Mouse (Mus musculus) CD4-positive helper T cell, adult 2 months (primary cell): ENCODE measurements at regions not wholly inside any gene's neighbourhood (a gene's known extent, or its start where the extent isn't known, plus 50 kb on each side); places are given as distances from the start of the nearest gene placed in this dataset.

ENCODE experiments used
- DNase-seq: peaks from one replicate; pipeline ENCODE4 v3.0.0-alpha.2; 2012; ENCODE audit warnings: low read depth, missing footprints, low spot score

DNA sequence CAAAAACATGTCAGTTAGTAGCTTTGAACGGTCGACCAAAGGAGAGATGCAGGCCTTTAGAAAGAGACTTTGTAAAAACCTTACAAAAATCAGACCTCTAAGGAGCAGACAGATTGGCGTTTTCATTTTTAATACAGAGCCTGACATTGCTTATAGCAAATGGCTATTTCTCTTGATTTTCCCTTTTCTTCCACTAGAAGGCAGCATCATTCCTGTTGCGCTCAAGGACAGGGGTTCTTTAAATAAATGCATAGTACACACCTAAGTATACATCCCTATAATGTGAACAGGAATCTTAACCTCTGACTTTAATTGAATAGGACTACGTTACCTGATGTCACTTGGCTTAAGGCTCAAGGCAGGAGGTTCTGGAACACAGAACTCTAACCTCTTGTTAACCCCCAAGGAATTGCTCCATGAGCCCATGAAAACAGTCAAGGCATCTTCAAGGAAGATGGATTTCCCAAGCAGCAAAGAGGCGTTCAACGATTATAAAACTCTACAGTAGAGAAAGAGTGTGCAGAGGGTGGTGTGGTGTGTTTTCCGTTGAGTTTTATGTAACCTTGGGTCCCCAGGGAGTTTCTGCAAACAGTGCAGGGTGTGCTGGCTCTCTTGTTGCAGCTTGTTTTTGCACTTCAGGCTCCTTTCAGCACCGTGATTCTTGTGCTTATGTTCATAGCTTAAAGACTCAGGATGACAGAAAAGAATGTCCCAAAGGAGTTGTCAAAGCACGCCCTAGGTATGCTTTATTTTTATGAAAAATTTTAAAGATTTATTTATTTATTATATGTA, 124.1 kb upstream of the Zfp648 start:
- DNase-seq, result peak; percentile 3

DNA sequence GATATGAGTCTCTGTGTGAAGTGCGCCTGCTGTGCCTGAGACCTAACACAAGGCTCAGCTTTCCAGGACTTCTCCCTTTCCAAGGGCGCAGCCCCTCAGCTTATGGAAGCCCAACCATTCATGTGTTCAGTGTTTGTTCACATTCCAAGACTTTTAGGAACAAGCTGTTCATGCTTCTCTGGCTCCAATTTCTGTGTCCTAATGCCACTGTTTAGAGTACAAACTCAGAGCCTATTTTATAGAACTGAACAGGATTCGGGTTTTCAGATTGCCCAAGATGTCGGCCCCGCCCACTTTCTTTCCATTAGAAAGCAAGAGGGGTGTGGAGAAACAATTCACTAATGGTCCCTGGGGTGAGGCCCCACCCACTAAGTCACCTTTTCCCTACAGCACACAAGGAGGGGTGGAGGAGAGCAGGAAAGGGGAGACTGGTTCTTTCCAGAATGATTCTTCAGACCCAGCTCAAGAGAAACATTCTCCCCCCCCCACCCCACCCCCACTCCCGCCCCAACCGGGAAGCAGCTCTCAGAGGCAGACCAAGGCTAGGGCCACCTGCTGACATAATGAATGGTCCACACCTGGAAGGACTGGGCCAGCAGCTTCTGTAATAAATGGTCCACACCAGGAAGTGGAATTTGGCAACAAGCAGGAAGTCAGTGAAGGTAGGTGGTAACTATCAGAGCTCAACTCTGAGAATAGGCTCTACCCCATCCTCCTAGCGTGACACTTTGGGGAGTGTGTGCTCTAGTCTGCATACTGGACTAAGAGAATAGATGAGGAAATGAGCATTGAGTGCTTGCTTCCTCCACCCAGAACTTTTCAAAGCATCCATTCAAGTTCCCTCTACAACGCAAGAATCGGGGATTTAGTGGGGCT, 120.2 kb upstream of the Zfp648 start:
- no peak for DNase-seq

- no peak for DNase-seq
These were observed 114.8 kb upstream of the Zfp648 start for GRCm38 (mm10) chr1:154086145-154086544.

DNA sequence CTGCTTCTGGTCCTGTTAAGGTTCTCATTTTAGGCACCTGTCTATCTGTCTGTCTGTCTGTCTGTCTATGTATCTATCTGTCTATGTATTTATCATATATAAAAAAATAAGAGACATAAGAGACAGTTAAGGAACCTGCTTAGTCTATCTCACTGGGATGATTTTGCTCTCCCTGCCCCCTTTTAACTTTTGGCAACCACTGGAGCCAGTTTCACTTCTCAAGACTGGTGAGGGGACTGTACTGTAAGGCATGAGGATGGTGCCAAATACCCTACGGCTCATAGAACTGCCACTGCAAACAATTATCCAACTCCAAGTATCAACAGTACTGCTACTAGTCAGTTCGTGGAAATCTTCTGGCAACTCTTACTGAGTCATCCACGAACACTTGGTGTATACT, 111.2 kb upstream of the Zfp648 start:
- no peak for DNase-seq

GRCm38 (mm10) chr1:154090521-154091490, 110.2 kb upstream of the Zfp648 start:
- no peak for DNase-seq

GRCm38 (mm10) chr1:154093549-154093948, 107.4 kb upstream of the Zfp648 start:
- no peak for DNase-seq

GRCm38 (mm10) chr1:154094357-154094756, 106.6 kb upstream of the Zfp648 start:
- DNase-seq, result no peak

DNA sequence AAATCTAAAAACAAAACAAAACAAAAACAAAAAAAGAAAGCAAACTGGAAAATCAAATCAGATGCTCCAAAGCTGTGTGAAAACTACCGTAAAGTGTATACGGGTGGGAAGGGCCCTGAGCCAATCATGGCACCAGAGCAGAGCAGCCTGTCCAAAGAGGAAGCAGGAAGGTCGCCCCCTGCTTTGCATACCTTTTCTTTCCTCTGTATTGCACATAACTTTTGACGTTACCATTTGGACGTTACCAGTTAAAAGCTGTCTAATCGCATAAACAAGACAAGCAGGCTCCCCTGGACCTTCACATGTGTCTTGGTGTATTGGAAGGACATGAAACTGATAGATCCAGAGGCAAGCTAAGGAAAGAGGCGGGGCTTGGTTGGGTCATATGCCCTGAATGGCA, 104.9 kb upstream of the Zfp648 start:
- no peak for DNase-seq

DNA sequence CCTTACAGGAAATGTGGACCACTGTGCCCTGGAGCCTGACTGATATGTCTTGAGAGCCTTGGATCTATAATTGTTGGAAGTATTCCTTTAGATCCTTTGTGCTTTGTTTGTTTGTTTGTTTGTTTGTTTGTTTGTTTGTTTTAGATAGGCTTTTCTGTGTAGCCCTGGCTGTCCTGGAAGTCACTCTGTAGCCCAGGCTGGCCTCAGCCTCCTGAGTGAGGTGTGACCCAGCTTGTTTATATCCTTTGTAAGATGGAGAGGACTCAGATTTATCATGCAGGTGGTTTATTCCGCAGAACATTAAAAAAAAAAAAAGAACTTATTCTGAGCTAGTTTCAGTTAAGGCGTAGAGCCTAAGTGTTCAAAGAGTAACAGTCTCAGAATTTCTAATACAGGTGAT, 104.1 kb upstream of the Zfp648 start:
- no peak for DNase-seq

GRCm38 (mm10) chr1:154097656-154098055, 103.3 kb upstream of the Zfp648 start:
- no peak for DNase-seq

DNA sequence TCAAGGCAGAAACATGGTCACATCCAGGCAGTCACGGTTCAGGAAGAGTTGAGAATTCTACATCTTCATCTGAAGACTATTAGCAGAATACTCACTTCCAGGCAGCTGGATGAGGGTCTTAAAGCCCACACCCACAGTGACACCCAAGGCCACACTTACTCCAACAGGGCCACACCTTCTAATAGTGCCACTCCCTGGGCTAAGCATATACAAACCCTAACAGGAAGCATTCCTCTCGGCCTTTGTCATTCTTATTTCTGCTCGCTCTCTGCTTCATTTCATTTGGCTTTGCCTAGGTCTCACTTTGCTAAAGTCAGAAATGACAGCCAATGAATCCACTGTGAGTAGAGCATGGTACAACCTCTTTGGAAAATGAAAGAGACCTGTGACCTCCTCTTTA, 100.4 kb upstream of the Zfp648 start:
- no peak for DNase-seq

DNA sequence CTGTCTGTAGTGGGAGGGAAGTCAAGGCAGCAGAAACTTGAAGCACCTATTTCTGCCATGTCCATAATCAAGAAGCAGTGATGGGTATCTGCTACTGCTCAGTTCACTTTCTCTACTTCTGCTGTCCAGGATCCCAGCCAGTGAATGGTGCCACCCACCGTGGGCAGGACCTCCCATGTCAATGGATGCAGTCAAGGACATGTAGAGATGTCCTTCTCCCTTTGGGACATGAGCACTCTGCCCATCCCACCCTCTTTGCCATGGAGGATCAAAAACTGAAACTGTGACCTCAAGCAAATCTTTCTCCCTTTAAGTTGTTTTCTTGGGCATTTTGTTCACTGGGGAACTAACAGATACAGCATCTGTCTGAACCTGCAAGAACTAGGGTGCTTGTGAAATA, 99.6 kb upstream of the Zfp648 start:
- no peak for DNase-seq

DNA sequence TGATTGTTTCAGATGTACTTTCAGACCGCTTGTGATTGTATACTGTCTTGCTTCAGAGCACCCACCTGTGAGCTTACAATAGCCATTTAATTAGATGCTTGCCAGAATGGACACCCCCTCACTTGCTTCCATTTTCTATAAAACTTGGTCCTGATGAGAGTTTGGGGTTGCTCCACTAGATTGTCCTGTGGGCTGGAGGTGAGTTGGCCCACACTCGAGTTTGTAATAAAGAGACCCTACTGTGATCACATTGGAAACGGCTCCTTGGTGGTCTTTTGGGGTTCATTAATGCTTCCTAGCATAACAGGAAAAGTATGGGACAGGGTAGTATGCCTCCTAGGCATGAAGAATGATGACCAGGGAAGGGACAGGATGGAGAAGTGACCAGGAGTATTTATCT, 98.8 kb upstream of the Zfp648 start:
- DNase-seq, result no peak

DNA sequence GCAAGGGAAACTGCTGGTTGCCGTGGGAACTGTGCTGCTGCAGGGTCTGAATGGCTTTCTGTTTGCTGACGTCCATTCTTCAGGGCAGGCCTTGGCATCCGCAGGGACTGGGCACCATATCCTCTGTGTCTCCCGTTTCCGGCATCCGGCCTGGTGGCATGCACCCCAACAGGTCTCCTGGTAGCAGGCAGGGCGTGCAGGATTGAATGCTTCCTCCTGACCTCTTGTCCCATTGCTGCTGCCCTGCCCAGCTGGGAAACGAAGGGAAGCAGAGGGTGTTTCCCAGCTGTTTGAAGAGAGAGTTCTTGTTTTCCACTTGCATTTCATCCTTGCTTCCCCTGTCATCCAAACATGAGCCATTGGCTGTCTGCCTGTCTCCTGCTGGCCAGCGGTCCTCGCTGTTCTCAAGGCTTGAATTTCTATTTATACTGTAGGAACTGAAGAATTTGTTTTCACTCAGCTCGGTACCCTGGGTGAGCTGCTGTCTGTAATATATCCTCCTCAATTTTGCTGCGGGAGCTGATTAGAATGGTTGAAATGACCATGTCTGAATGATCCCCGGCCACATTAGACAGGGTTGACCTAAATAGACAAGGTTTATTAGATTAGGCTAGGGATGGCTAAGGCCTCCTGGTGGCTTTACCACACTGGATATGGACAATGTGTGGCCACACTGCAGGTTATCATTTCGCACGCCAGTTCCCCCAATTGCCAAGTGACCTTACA, 98.0 kb upstream of the Zfp648 start:
- no peak for DNase-seq

GRCm38 (mm10) chr1:154103597-154103923, 97.4 kb upstream of the Zfp648 start:
- DNase-seq, result no peak

- DNase-seq, result no peak
These were observed 96.9 kb upstream of the Zfp648 start for GRCm38 (mm10) chr1:154104006-154104600.

DNA sequence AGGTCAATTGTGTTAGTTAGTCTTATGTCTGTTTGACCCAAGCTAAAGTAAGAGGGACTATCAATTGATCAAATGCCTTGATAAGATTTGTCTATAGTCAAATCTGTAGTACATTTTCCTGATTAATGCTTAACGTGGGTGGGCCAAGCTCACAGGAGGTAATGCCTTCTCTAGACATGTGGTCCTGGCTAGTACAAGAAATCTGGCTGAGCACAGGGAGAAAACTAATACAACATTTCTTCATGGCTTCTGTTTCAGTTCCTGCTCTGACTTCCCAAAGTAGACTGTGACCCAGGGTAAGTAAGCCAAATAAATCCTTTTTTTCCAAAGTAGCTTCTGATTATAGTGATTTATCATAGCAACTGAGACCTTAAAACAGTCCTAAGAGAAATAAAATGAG, 96.2 kb upstream of the Zfp648 start:
- DNase-seq, result no peak

DNA sequence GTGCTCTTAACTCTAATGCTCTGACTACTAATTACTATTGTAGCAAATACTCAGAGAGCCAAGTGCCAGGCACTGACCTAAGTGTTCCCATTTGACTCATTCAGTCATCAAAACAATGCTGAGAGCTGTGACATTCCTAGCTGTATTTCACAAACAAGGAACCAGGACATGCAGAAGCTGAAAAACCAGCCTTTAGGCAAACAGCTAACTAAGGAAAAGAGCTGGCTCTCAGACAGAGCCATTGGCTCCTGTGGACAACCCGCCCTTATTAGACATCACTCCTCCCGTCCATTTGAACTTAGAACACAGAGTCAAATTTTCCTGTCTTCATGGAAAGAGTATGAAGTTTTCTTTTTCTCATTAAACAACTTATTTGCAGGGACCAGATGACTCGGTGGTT, 88.5 kb upstream of the Zfp648 start:
- no peak for DNase-seq

DNA sequence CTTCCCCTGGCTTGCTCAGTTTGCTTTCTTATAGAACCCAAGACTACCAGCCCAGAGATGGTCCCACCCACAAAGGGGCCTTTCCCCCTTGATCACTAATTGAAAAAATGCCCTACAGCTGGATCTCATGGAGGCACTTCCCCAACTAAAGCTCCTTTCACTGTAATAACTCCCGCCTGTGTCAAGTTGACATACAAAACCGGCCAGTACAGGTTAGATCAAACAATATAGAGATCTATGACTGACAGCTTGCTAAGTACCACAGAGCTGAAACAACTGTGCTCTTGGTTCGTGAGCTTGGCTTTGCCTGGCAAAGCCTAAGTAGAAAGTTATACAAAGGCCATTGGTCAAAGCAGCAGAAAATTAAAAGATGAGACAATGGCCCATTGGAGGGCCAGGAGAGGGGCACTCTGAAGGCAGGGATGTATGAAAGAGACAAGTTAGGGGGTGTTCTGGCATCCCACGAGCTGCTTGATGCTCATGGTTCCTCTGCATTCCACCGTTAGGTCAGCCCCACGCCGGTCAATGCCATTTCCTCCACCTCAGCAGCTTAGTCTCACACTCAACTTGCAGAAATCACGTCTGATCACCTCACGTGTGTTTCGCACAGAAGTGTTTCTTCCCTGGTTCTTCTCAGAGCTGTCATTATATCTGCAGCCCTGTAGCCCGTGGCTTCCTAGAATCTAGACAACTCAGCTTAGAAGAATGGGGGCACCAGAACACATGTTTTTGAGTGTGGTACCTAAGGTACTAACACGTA, 87.5 kb upstream of the Zfp648 start:
- DNase-seq, result no peak

GRCm38 (mm10) chr1:154116188-154116710, 84.7 kb upstream of the Zfp648 start:
- DNase-seq, result no peak
